Mouse (Mus musculus) forebrain, embryonic 10.5 days (tissue): ENCODE measurements around the gene Psat1. TPM values are rescaled to one million over a fixed set of nuclear protein-coding genes. Genes with fewer than 3 reads are reported as not detected.

Experiments
- DNase-seq: peaks from one replicate; pipeline ENCODE4 v3.0.0-alpha.2; 2017; ENCODE audit warnings: low spot score; ENCODE audit errors: extremely low spot score
- H3K27ac ChIP-seq: fragments of 300-500 bp; sonication (generic); 2 replicates; pipeline ENCODE4 v1.5.1; 2016; ENCODE audit warnings: mild to moderate bottlenecking
- H3K27me3 ChIP-seq: fragments of 300-500 bp; sonication (generic); 2 replicates; pipeline ENCODE4 v1.6.1; 2016; ENCODE audit warnings: mild to moderate bottlenecking; ENCODE audit not compliant: poor library complexity, severe bottlenecking
- H3K36me3 ChIP-seq: fragments of 300-500 bp; sonication (generic); replicated peaks from 2 replicates; pipeline ENCODE4 v1.6.1; 2016; ENCODE audit warnings: mild to moderate bottlenecking, moderate library complexity
- H3K4me1 ChIP-seq: fragments of 300-500 bp; sonication (generic); 2 replicates; pipeline ENCODE4 v1.6.1; 2016
- H3K4me3 ChIP-seq: fragments of 300-500 bp; sonication (generic); 2 replicates; pipeline ENCODE4 v1.5.1; 2016; ENCODE audit warnings: mild to moderate bottlenecking, moderate library complexity
- H3K9me3 ChIP-seq: fragments of 300-500 bp; sonication (generic); 2 replicates; pipeline ENCODE4 v1.6.1; 2016; ENCODE audit warnings: mild to moderate bottlenecking, moderate library complexity
- WGBS: fragments of 180-500 bp; shearing (Covaris S2); methylation state at CpG from one replicate; pipeline ENCODE4 v1.1.7; 2016; 5-methylcytosine and 5-hydroxymethylcytosine counted together
- polyA plus RNA-seq: library from polyadenylated mRNA; unstranded; fragments of >200 nt; fragmentation: Nextera tagmentation; extraction: Ambion mirVana; gene quantifications from 2 replicates; pipeline ENCODE4 v1.2.1, GENCODE M21; 2016

Psat1 gene
- polyA plus RNA-seq, 1 experiment from 2014 or later: 158 TPM

GRCm38 (mm10) chr19:15880731-15881130, 66.4 kb downstream of the Psat1 start:
- no peaks in the 10 kb centered on the region for H3K9me3 ChIP-seq
- H3K4me1 ChIP-seq: no peaks in the 10 kb centered on the region
- H3K4me3 ChIP-seq: no peak overlapping the region
- no peak overlapping the region for H3K27ac ChIP-seq
- no peaks in the 10 kb centered on the region for H3K27me3 ChIP-seq
- no peak for DNase-seq
- no peaks in the 10 kb centered on the region for H3K36me3 ChIP-seq
- 91% methylated on average over 8 of the region's 8 CpGs for WGBS

GRCm38 (mm10) chr19:15879271-15879670, 67.9 kb downstream of the Psat1 start:
- no peak for DNase-seq
- Histone ChIP-seq H3K27ac (no peak overlapping the region), H3K4me1 (no peaks in the 10 kb centered on the region), H3K9me3 (no peaks in the 10 kb centered on the region), H3K4me3 (no peak overlapping the region), H3K27me3 (no peaks in the 10 kb centered on the region), H3K36me3 (no peaks in the 10 kb centered on the region)
- WGBS: 88% methylated on average over 5 of the region's 5 CpGs

GRCm38 (mm10) chr19:15868865-15869698, 78.1 kb downstream of the Psat1 start:
- no peaks in the 10 kb centered on the region for H3K9me3 ChIP-seq
- H3K27me3 ChIP-seq: peaks cover 29% of the 10 kb centered on the region
- no peak overlapping the region for H3K4me3 ChIP-seq
- 39% methylated on average over 7 of the region's 7 CpGs for WGBS
- H3K36me3 ChIP-seq: no peaks in the 10 kb centered on the region
- DNase-seq: peak; percentile 44
- 0 out of 2 replicates have a peak overlapping the region, but pooled peaks have one; percentile 40 for H3K27ac ChIP-seq
- peaks cover 30% of the 10 kb centered on the region for H3K4me1 ChIP-seq

GRCm38 (mm10) chr19:15866851-15867250, 80.3 kb downstream of the Psat1 start:
- WGBS: 63% methylated on average over 4 of the region's 4 CpGs
- Histone ChIP-seq H3K27ac (no peak overlapping the region), H3K36me3 (no peaks in the 10 kb centered on the region), H3K9me3 (no peaks in the 10 kb centered on the region), H3K4me1 (peaks cover 30% of the 10 kb centered on the region), H3K4me3 (no peak overlapping the region), H3K27me3 (peaks cover 38% of the 10 kb centered on the region)
- DNase-seq: no peak

- no peaks in the 10 kb centered on the region for H3K9me3 ChIP-seq
- no peaks in the 10 kb centered on the region for H3K36me3 ChIP-seq
- H3K4me1 ChIP-seq: peaks cover 30% of the 10 kb centered on the region
- H3K27ac ChIP-seq: no peak overlapping the region
- 35% methylated on average over 1 of the region's 1 CpGs for WGBS
- H3K27me3 ChIP-seq: peaks cover 38% of the 10 kb centered on the region
- DNase-seq: no peak
- no peak overlapping the region for H3K4me3 ChIP-seq
Observed at GRCm38 (mm10) chr19:15866126-15866525, 81.0 kb downstream of the Psat1 start.

GRCm38 (mm10) chr19:15865431-15865830, 81.7 kb downstream of the Psat1 start:
- no peak overlapping the region for H3K27ac ChIP-seq
- no peaks in the 10 kb centered on the region for H3K9me3 ChIP-seq
- peaks cover 35% of the 10 kb centered on the region for H3K27me3 ChIP-seq
- DNase-seq: no peak
- peaks cover 30% of the 10 kb centered on the region for H3K4me1 ChIP-seq
- no peaks in the 10 kb centered on the region for H3K36me3 ChIP-seq
- H3K4me3 ChIP-seq: no peak overlapping the region

- peaks cover 31% of the 10 kb centered on the region for H3K27me3 ChIP-seq
- H3K4me3 ChIP-seq: no peak overlapping the region
- H3K27ac ChIP-seq: no peak overlapping the region
- no peaks in the 10 kb centered on the region for H3K9me3 ChIP-seq
- 87% methylated on average over 2 of the region's 2 CpGs for WGBS
- H3K4me1 ChIP-seq: peaks cover 26% of the 10 kb centered on the region
- DNase-seq: no peak
- no peaks in the 10 kb centered on the region for H3K36me3 ChIP-seq
Observed at GRCm38 (mm10) chr19:15864129-15864528, 83.0 kb downstream of the Psat1 start.

- no peak overlapping the region for H3K27ac ChIP-seq
- no peaks in the 10 kb centered on the region for H3K4me1 ChIP-seq
- H3K9me3 ChIP-seq: no peaks in the 10 kb centered on the region
- no peak for DNase-seq
- H3K27me3 ChIP-seq: no peaks in the 10 kb centered on the region
- H3K36me3 ChIP-seq: no peaks in the 10 kb centered on the region
- 96% methylated on average over 5 of the region's 5 CpGs for WGBS
- H3K4me3 ChIP-seq: no peak overlapping the region
Observed at GRCm38 (mm10) chr19:15855379-15855778, 91.8 kb downstream of the Psat1 start.

Other genes starting within 250 kb of the Psat1 start
- 70.6 and 72.5 TPM in 2 replicates for gene Cep78, start 37.7 kb upstream of the Psat1 start, polyA plus RNA-seq
- 20.7 and 24.5 TPM in 2 replicates for gene Gnaq, start 185.5 kb upstream of the Psat1 start, polyA plus RNA-seq